Mouse (Mus musculus) MEL (cell line): ENCODE results near the gene Apba1. TPM values are rescaled to one million over a fixed set of nuclear protein-coding genes. Genes with fewer than 3 reads are reported as not detected.
A peak's percentile ranks its signal among the peaks of the same experiment; 100 is the strongest.

ENCODE experiments used
- DNase-seq: peaks from one replicate; pipeline ENCODE4 v3.0.0; 2011; ENCODE audit warnings: low read depth, low spot score
- H3K27ac ChIP-seq: 2 replicates; pipeline ENCODE4 v1.5.1; 2012; ENCODE audit warnings: low read depth, mild to moderate bottlenecking, control low read depth, low read length, moderate library complexity; ENCODE audit not compliant: control insufficient read depth
- H3K27me3 ChIP-seq, 2 experiments: fragments of 150-350 bp in 1 of 2; sonication (generic) in 1 of 2; 2 replicates each; pipeline ENCODE4 v1.6.1; 2012; ENCODE audit warnings: low read length in 2 of 2, mild to moderate bottlenecking in 2 of 2, improper control_type of control experiment in 1 of 2, moderate library complexity in 1 of 2; ENCODE audit not compliant: insufficient read depth in 2 of 2, control insufficient read depth in 1 of 2
- H3K36me3 ChIP-seq, 2 experiments: 2 replicates each; pipeline ENCODE4 v1.6.1; 2012 to 2014; ENCODE audit warnings: low read length in 2 of 2, improper control_type of control experiment in 1 of 2, inconsistent platforms in 1 of 2, mild to moderate bottlenecking in 1 of 2; ENCODE audit not compliant: insufficient read depth in 2 of 2, control insufficient read depth in 1 of 2
- H3K4me1 ChIP-seq, 2 experiments: fragments of 150-350 bp in 1 of 2; sonication (generic) in 1 of 2; 2 replicates each; pipeline ENCODE4 v1.6.1; 2012; ENCODE audit warnings: low read length in 2 of 2, improper control_type of control experiment in 1 of 2, mild to moderate bottlenecking in 1 of 2; ENCODE audit not compliant: insufficient read depth in 2 of 2, control insufficient read depth in 1 of 2
- H3K4me3 ChIP-seq, 2 experiments: fragments of 150-350 bp in 1 of 2; sonication (generic) in 1 of 2; 2 replicates each; pipeline ENCODE4 v1.5.1; 2012; ENCODE audit warnings: low read depth in 2 of 2, low read length in 2 of 2, mild to moderate bottlenecking in 2 of 2, moderate library complexity in 2 of 2, control low read depth in 1 of 2, improper control_type of control experiment in 1 of 2; ENCODE audit not compliant: control insufficient read depth in 1 of 2, insufficient read depth in 1 of 2
- H3K79me2 ChIP-seq: 2 replicates; pipeline ENCODE4 v1.6.1; 2012; ENCODE audit warnings: mild to moderate bottlenecking, low read length, moderate library complexity; ENCODE audit not compliant: control insufficient read depth, poor library complexity, insufficient read depth
- H3K9ac ChIP-seq: 2 replicates; pipeline ENCODE4 v1.6.1; 2012; ENCODE audit warnings: low read depth, mild to moderate bottlenecking, control low read depth, low read length, moderate library complexity; ENCODE audit not compliant: control insufficient read depth, poor library complexity, severe bottlenecking
- H3K9me3 ChIP-seq: fragments of 150-350 bp; sonication (generic); replicated peaks from 2 replicates; pipeline ENCODE4 v1.6.1; 2012; ENCODE audit warnings: mild to moderate bottlenecking, low read length, improper control_type of control experiment, moderate library complexity; ENCODE audit not compliant: insufficient read depth
- BHLHE40 ChIP-seq: IDR thresholded peaks from 2 replicates; pipeline ENCODE4 v1.6.1; 2012; ENCODE audit warnings: low read depth, mild to moderate bottlenecking, inconsistent platforms, low read length, improper control_type of control experiment, borderline replicate concordance
- CHD1 ChIP-seq: IDR thresholded peaks from 2 replicates; pipeline ENCODE4 v1.6.1; 2012; ENCODE audit warnings: low read depth, mild to moderate bottlenecking, inconsistent platforms, low read length, improper control_type of control experiment
- CHD2 ChIP-seq: IDR thresholded peaks from 2 replicates; pipeline ENCODE4 v1.6.1; 2011; ENCODE audit warnings: low read length, improper control_type of control experiment
- CTCF ChIP-seq, 3 experiments: IDR thresholded peaks in 2 of 3; conservative IDR thresholded peaks in 1 of 3; 2 replicates each; pipeline ENCODE4 v1.5.1; 2011 to 2012; ENCODE audit warnings: low read length in 3 of 3, low read depth in 2 of 3, mild to moderate bottlenecking in 2 of 3, improper control_type of control experiment in 1 of 3, inconsistent platforms in 1 of 3, mixed read lengths in 1 of 3, moderate library complexity in 1 of 3; ENCODE audit not compliant: control insufficient read depth in 1 of 3, insufficient read depth in 1 of 3, poor library complexity in 1 of 3, severe bottlenecking in 1 of 3
- EP300 ChIP-seq, 2 experiments: IDR thresholded peaks; 2 replicates each; pipeline ENCODE4 v1.6.1; 2011; ENCODE audit warnings: improper control_type of control experiment in 2 of 2, low read length in 2 of 2, low read depth in 1 of 2, mild to moderate bottlenecking in 1 of 2
- ETS1 ChIP-seq: IDR thresholded peaks from 2 replicates; pipeline ENCODE4 v1.6.1; 2012; ENCODE audit warnings: low read depth, mild to moderate bottlenecking, inconsistent platforms, low read length, improper control_type of control experiment, moderate library complexity
- GABPA ChIP-seq: IDR thresholded peaks from 2 replicates; pipeline ENCODE4 v1.6.1; 2012; ENCODE audit warnings: low read depth, mild to moderate bottlenecking, inconsistent platforms, low read length, improper control_type of control experiment, moderate library complexity
- GATA1 ChIP-seq: IDR thresholded peaks from 2 replicates; pipeline ENCODE4 v1.6.1; 2011; ENCODE audit warnings: low read depth, low read length, improper control_type of control experiment
- MAFK ChIP-seq: IDR thresholded peaks from 2 replicates; pipeline ENCODE4 v1.6.1; 2011; ENCODE audit warnings: low read depth, mild to moderate bottlenecking, low read length, improper control_type of control experiment, borderline replicate concordance
- MAX ChIP-seq: IDR thresholded peaks from 2 replicates; pipeline ENCODE4 v1.6.1; 2011; ENCODE audit warnings: low read length, improper control_type of control experiment
- MEF2A ChIP-seq: IDR thresholded peaks from 2 replicates; pipeline ENCODE4 v1.6.1; 2014; ENCODE audit warnings: low read depth, mild to moderate bottlenecking, inconsistent platforms, low read length, improper control_type of control experiment; ENCODE audit not compliant: poor library complexity, insufficient replicate concordance, severe bottlenecking; ENCODE audit errors: extremely low read depth
- MYC ChIP-seq: IDR thresholded peaks from 2 replicates; pipeline ENCODE4 v1.6.1; 2011; ENCODE audit warnings: low read depth, mild to moderate bottlenecking, low read length, improper control_type of control experiment, moderate library complexity
- NRF1 ChIP-seq: IDR thresholded peaks from 2 replicates; pipeline ENCODE4 v1.6.1; 2014; ENCODE audit warnings: low read depth, mild to moderate bottlenecking, inconsistent platforms, low read length, improper control_type of control experiment, moderate library complexity; ENCODE audit not compliant: poor library complexity, insufficient read depth, severe bottlenecking
- POLR2AphosphoS2 ChIP-seq: IDR thresholded peaks from 2 replicates; pipeline ENCODE4 v1.6.1; 2011; ENCODE audit warnings: low read length, improper control_type of control experiment
- RAD21 ChIP-seq: IDR thresholded peaks from 2 replicates; pipeline ENCODE4 v1.6.1; 2011; ENCODE audit warnings: mild to moderate bottlenecking, low read depth, low read length, improper control_type of control experiment
- SIN3A ChIP-seq: IDR thresholded peaks from 2 replicates; pipeline ENCODE4 v1.6.1; 2012; ENCODE audit warnings: low read length, improper control_type of control experiment, inconsistent platforms
- UBTF ChIP-seq: IDR thresholded peaks from 2 replicates; pipeline ENCODE4 v1.6.1; 2012; ENCODE audit warnings: low read depth, mild to moderate bottlenecking, inconsistent platforms, low read length, improper control_type of control experiment, moderate library complexity, borderline replicate concordance; ENCODE audit not compliant: insufficient read depth
- ZKSCAN1 ChIP-seq: IDR thresholded peaks from 2 replicates; pipeline ENCODE4 v1.6.1; 2012; ENCODE audit warnings: low read depth, mild to moderate bottlenecking, inconsistent platforms, low read length, improper control_type of control experiment, moderate library complexity
- ZMIZ1 ChIP-seq: IDR thresholded peaks from 2 replicates; pipeline ENCODE4 v1.6.1; 2012; ENCODE audit warnings: low read depth, mild to moderate bottlenecking, inconsistent platforms, low read length, improper control_type of control experiment, moderate library complexity
- polyA plus RNA-seq, 2 experiments: library from polyadenylated mRNA; stranded (reverse) in 1 of 2; unstranded in 1 of 2; fragments of >175 nt in 1 of 2; fragments of >200 nt in 1 of 2; gene quantifications; 2 replicates each; pipeline versions ENCODE4 v1.2.1 to v1.2.4; 2012; ENCODE audit warnings: low replicate concordance in 2 of 2, low read depth in 1 of 2; ENCODE audit not compliant: insufficient read length in 2 of 2, insufficient read depth in 1 of 2, missing spikeins in 1 of 2
- total RNA-seq: library from RNA; depleted of rRNA; stranded (reverse); fragments of 300-350 nt; gene quantifications from 2 replicates; pipeline ENCODE4 v1.2.3, GENCODE M21; 2012

Gene Apba1
- total and polyA plus RNA-seq, 3 experiments = under 0.01 to 0.03 TPM; not detected in 1

DNA sequence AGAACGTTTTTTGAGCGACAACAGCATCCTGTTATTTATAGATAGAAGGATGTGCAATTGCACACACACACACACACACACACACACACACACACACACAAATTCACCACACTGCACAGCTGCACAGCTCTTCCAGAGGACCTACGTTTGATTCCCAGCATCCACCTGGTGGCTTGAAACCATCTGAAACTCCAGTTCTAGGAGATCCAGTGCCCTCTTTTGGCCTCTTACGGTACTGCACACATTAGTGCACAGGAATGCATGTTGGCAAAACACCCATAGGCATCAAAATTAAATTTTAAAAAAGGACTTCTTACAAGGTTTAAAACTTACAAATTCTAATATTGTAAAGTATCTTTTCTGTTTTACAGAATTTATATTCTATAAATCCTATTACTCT is 99.4 kb downstream of the Apba1 start:
- H3K9me3 ChIP-seq = no peaks in the 10 kb centered on the region
- no peaks in the 10 kb centered on the region for H3K27me3 ChIP-seq
- no peaks in the 10 kb centered on the region for H3K36me3 ChIP-seq
- H3K4me1 ChIP-seq = no peaks in the 10 kb centered on the region
- no peak overlapping the region for H3K27ac ChIP-seq
- no peak overlapping the region for H3K4me3 ChIP-seq
- TF ChIP-seq CTCF (IDR thresholded peaks at IDR 0.05 in 2 of 3, conservative IDR thresholded peaks at IDR 0.05 in 1 of 3; ENCODE audit: control insufficient read depth in 1 of 3, insufficient read depth in 1 of 3, low read depth in 2 of 3, low read length in 3 of 3, poor library complexity in 1 of 3, severe bottlenecking in 1 of 3) (peak in 2 of 3 experiments; percentile 11 to 18; a peak in 1 of 6 replicates), NRF1 (no peak)
- TF ChIP-seq, all 39 proteins: peak for 1
- peak; percentile 14 for DNase-seq
- Histone ChIP-seq H3K9ac (no peak overlapping the region), H3K79me2 (no peaks in the 10 kb centered on the region)

DNA sequence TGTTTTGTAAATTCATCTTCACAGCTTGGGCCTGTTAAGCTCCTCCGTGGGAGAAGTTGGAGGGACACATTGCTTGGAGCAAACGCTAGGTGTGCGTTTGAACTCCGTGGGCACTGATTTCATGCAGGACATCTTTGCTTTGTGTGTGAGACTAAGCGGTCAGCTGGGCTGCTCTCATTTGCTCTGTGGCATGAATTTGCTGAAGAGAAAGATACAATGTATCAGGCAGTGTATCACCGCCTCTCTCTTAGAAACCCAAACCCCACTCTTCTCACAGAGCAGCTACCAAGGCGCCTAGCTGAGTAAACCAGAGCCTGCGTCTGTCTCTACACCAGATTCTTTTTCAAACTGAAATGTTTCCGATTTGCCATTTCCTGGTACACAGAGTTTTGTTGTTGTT is 100.1 kb downstream of the Apba1 start:
- H3K27ac ChIP-seq = no peak overlapping the region
- no peak for DNase-seq
- H3K27me3 ChIP-seq = no peaks in the 10 kb centered on the region
- no peaks in the 10 kb centered on the region for H3K9me3 ChIP-seq
- no peak overlapping the region for H3K9ac ChIP-seq
- no peaks in the 10 kb centered on the region for H3K79me2 ChIP-seq
- H3K4me3 ChIP-seq = no peak overlapping the region
- H3K36me3 ChIP-seq = no peaks in the 10 kb centered on the region
- no peak for TF ChIP-seq CHD1
- no peak for TF ChIP-seq EP300 (IDR thresholded peaks at IDR 0.05; ENCODE audit: low read depth in 1 of 2, low read length in 2 of 2)
- TF ChIP-seq RAD21 = no peak
- no peak for TF ChIP-seq ETS1
- TF ChIP-seq MEF2A = no peak
- TF ChIP-seq MAX = no peak
- TF ChIP-seq POLR2AphosphoS2 = no peak
- TF ChIP-seq GABPA = no peak
- no peak for TF ChIP-seq ZKSCAN1
- no peak for TF ChIP-seq BHLHE40
- no peak for TF ChIP-seq CHD2
- no peak for TF ChIP-seq MYC
- no peak for TF ChIP-seq SIN3A
- no peak for TF ChIP-seq GATA1
- TF ChIP-seq UBTF = no peak
- no peak for TF ChIP-seq ZMIZ1
- no peak for TF ChIP-seq MAFK
- no peaks in the 10 kb centered on the region for H3K4me1 ChIP-seq
